Mouse (Mus musculus): ENCODE results near the gene Rgs6.

Rgs6 gene

GRCm38 (mm10) chr12:83150813-83151212, 562.7 kb downstream of the Rgs6 start:
- ChIA-PET POLR2A (interaction anchor here in 1 of 4 experiments (1.0 kb wide), 1 partner anchor 63 kb away, joined by 3 read pairs; no protein-coding TSS in a partner anchor), CTCF (no interaction called here)

DNA sequence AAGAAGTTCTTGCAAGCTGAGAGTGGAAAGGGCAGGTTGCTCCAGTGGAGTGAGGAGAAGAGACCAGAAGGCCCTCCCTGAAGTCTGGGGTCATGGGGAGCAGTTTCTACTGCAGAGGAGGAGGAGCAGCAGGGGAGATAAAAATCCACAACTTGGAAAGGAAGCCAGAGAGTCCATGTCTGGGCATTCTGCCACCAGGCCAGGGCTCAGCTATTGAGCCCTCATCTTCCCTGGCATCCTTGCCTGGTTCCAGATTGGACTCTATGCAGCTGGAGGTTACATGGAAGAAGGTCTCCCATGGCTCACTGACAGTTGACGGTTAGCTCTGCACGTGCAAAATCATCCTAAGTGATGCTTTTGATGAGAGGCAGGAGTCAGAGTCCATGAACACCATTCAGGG, 563.4 kb downstream of the Rgs6 start:
- POLR2A ChIA-PET, result interaction anchor here in 1 of 4 experiments (1.0 kb wide), 1 partner anchor 62 kb away, joined by 3 read pairs; no protein-coding TSS in a partner anchor
- CTCF ChIA-PET, result no interaction called here

DNA sequence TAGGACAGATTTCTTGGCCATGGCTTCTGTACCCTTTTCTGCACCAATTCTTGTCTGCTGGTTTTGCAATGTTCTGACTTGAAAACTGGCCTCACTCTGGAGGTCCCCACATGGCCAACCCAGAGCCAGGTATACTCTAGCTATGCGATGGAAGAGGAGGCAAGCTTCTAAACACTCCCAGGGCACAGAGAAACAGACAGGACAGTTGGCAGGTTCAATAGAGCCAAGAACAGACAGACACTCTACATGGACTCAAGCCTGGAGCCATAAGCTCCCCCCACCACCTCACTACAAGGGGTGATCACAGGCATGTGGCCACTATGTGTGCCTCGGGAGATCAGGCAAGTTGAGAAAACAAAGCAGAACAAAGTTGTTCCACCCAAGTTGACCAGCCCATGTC, 572.1 kb downstream of the Rgs6 start:
- POLR2A ChIA-PET, result no interaction called here

GRCm38 (mm10) chr12:83160700-83161099, 572.6 kb downstream of the Rgs6 start:
- ChIA-PET CTCF (no interaction called here), POLR2A (no interaction called here)

More for the DNA sequence above, 572.1 kb downstream of the Rgs6 start:
- CTCF ChIA-PET, result no interaction called here

GRCm38 (mm10) chr12:83163721-83164120, 575.6 kb downstream of the Rgs6 start:
- ChIA-PET CTCF (interaction anchor here in 2 of 4 experiments (0.6 kb wide), 2 partner anchors 667 to 1505 kb away, joined by 3 read pairs; no protein-coding TSS in a partner anchor), POLR2A (interaction anchor here in 1 of 4 experiments (0.6 kb wide), 2 partner anchors 21 to 227 kb away, joined by 3 to 4 read pairs; no protein-coding TSS in a partner anchor)

DNA sequence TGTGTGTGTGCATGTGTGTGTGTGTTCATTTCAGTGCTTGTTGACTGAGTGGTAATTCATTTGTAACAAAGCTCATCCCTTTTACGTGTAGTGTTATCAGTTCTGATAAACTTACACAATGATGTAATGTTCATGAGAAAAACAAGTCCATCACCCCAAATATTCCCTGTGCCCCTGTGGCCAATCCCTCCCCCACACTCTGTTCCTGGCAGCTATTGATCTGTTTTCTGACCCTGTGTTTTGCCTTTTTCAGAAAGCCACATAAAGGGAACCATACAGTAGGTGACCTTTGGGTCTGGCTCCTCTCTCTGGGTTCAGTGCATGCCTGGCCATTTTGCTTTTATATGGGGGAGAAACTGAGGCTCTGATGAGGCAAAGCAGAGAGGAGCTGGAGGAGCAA, 577.0 kb downstream of the Rgs6 start:
- POLR2A ChIA-PET, result interaction anchor here in 1 of 4 experiments (0.6 kb wide), 1 partner anchor 142 kb away, joined by 3 read pairs; no protein-coding TSS in a partner anchor
- CTCF ChIA-PET, result no interaction called here

DNA sequence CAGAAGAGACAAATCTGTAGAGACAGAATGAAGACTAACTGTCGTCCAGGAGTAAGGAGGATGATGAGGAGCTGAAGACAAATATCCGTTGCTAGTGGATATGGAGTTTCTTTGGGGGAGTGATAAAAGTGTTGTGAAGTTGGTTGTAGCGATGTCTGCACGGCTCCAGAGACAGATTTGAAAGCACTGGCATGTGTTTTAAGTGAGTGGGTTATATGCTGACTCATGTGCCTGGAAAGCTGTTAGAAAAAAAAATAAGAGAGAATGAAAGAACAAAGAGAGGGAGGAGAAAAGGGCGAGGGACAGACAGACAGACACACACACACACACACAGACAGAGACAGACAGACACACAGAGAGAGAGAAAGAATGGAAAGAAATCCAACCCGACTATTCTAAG, 580.2 kb downstream of the Rgs6 start:
- POLR2A ChIA-PET, result no interaction called here
- CTCF ChIA-PET, result no interaction called here

GRCm38 (mm10) chr12:83169495-83170209, 581.6 kb downstream of the Rgs6 start:
- ChIA-PET POLR2A (no interaction called here), CTCF (interaction anchor here in 2 of 4 experiments (0.5 to 0.8 kb wide), 3 partner anchors 144 to 254 kb away, joined by 3 to 9 read pairs (median 3); no protein-coding TSS in a partner anchor)

DNA sequence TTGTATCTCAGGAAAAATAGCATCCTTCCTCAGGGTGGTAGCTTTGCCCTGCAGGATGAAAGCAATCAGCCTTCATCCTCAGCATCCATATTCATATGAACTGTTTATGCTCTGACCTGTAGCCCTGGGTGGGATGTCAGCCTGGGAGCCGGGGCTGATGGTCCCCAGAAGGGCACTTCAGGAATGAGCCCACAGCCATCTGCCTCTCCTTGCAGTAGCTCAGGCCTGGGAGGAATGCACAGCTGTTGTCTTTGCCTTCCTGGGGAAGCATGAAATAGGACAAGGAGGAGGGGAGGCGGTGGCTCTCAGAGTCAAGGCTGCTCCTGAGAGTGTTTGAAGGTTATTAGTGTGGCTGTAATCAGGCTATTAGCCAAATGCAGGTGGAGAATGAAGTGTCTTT, 590.7 kb downstream of the Rgs6 start:
- POLR2A ChIA-PET, result no interaction called here
- CTCF ChIA-PET, result no interaction called here

- CTCF ChIA-PET, result no interaction called here
- POLR2A ChIA-PET, result no interaction called here
These were observed 591.8 kb downstream of the Rgs6 start for GRCm38 (mm10) chr12:83179860-83180259.

DNA sequence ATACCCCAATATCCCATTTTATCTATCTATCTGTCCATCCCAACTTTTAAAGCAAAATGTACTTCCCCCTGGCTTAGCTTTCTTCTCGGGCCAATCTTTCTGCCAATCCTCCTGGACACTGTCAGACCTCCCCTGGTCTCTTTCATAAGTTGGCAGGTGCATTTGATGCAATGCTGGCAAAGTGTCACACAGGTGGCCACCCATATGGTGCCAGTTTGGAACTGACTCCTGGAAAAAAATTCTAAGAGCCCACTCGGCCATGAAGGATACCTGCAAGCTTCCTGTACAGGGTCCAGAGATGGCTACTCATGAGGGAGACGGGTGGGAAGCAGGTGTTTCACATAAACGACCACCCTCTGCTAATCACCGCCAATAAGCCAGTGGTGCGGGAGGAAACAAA, 592.5 kb downstream of the Rgs6 start:
- CTCF ChIA-PET, result interaction anchor here in 1 of 4 experiments (0.7 kb wide), 1 partner anchor 160 kb away, joined by 6 read pairs; no protein-coding TSS in a partner anchor

DNA sequence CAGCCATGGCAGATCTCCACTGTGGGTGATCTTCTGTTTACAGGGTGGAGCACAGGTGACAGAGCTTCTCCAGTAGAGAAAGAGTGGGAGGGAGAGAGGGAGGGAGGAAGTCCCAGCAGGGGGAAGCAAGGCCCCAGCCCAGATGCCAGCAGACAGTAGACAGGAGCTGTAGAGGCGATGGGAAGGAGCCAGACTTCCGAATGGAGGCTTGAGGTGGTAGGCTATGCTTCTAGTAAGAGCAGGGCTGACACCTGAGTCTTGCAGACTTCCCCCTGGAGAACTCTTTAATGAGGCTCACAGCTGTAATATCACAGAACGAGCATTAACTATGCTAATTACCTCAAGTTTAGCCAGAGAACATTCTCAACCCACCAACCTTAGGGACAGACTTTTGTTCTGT, 613.6 kb downstream of the Rgs6 start:
- ChIA-PET POLR2A (interaction anchor here in 1 of 4 experiments (1.1 kb wide), 1 partner anchor 226 kb away, joined by 3 read pairs; no protein-coding TSS in a partner anchor), CTCF (no interaction called here)

More for the DNA sequence above, 592.5 kb downstream of the Rgs6 start:
- POLR2A ChIA-PET, result no interaction called here

GRCm38 (mm10) chr12:83204361-83204760, 616.3 kb downstream of the Rgs6 start:
- POLR2A ChIA-PET, result no interaction called here
- CTCF ChIA-PET, result no interaction called here

- CTCF ChIA-PET, result no interaction called here
- POLR2A ChIA-PET, result interaction anchor here in 2 of 4 experiments (0.5 to 1.2 kb wide), 4 partner anchors 8 to 1862 kb away, joined by 3 to 11 read pairs (median 3); no protein-coding TSS in a partner anchor
These were observed 618.8 kb downstream of the Rgs6 start for GRCm38 (mm10) chr12:83206866-83207265.

- ChIA-PET POLR2A (interaction anchor here in 2 of 4 experiments (0.6 to 1.2 kb wide), 3 partner anchors 50 to 1862 kb away, joined by 3 to 11 read pairs (median 3); no protein-coding TSS in a partner anchor), CTCF (no interaction called here)
These were observed 619.4 kb downstream of the Rgs6 start for GRCm38 (mm10) chr12:83207481-83207880.

GRCm38 (mm10) chr12:83208011-83208410, 619.9 kb downstream of the Rgs6 start:
- CTCF ChIA-PET, result no interaction called here
- POLR2A ChIA-PET, result interaction anchor here in 1 of 4 experiments (1.2 kb wide), 1 partner anchor 283 kb away, joined by 3 read pairs; no protein-coding TSS in a partner anchor

DNA sequence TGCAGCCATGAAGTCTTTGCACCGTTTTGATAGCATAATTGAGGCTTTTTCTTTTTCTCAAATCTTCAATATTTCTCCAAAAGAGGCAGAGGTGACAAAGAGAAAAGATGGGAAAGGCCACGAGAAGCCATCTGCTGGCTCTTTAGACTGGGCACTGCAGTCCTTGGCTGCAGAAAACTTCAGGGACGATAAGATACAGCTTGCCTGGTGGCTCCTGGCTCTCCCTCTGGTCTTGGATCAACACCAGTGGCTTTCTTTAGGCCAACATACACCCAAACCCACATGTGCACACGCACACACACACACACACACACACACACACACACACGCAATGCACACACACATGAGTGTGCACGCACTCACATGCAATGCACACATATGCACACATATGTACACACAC, 620.7 kb downstream of the Rgs6 start:
- ChIA-PET CTCF (no interaction called here), POLR2A (no interaction called here)

DNA sequence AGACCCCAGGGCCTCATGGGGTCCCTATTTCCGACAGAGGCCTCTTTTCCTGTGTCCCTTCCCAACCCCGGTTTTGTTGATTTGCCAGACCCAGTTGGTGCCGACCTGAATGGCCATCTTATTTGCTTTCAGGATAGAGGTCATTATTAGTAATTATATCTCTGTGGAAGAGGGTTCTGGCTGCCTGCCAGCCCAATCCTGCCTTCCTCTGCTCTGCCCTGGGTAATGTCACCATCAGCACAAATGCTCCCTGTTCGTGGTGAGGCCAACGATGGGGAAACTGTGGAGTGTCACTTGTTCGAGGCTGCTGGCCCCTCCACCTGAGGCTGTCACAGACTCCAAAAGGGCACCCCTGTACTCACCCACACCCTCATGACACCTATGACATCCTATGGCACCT, 621.4 kb downstream of the Rgs6 start:
- POLR2A ChIA-PET, result no interaction called here

DNA sequence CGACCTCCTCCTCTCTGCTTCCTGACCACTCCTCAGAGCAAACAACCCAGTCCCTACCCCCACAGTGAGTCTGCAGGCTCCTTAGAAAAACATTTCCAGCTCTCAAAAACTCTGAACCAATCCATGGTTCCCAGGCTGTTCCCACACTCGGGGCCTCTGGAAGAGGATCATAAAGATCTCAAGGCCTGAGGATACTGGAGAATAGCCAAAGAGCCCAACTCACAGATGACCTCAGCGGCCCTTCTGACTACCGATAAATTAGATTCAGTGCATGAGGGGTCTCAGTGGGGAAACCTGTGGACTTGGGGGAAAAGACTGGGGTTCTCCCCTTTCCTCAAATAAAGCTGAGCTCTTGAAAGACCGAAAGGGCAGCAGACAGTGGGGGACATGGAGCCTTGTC, 622.2 kb downstream of the Rgs6 start:
- ChIA-PET CTCF (no interaction called here), POLR2A (interaction anchor here in 3 of 4 experiments (0.6 to 1.5 kb wide), 3 partner anchors 14 to 536 kb away, joined by 3 to 4 read pairs (median 3); no protein-coding TSS in a partner anchor)

More for the DNA sequence above, 621.4 kb downstream of the Rgs6 start:
- CTCF ChIA-PET, result no interaction called here

DNA sequence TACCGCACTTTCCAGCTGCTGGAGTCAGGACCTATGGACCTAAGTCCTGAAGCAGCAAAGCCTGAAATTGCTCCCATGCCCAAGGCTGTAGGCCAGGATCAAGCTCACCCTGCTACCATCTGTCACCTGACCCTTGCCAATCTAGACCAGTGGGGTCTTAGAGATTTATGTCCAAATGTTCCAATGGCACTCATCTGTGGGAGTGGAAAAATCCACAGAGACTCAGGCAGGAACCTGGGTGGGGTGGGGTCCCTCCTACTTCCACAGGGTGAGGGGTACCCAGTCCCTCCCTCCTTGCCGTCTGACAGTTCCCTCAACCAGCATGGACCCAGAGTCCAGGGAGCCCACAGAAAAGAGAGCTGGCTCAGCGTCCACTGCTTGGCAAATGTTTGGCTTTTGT, 622.6 kb downstream of the Rgs6 start:
- ChIA-PET POLR2A (interaction anchor here in 3 of 4 experiments (0.6 to 1.5 kb wide), 4 partner anchors 14 to 536 kb away, joined by 3 to 4 read pairs (median 3); no protein-coding TSS in a partner anchor), CTCF (no interaction called here)
